Mouse (Mus musculus): ENCODE results near the gene Iqcn. TPM values are rescaled to one million over a fixed set of nuclear protein-coding genes. Genes with fewer than 3 reads are reported as not detected.

The Iqcn gene
- polyA plus RNA-seq, 1 experiment = not detected

DNA sequence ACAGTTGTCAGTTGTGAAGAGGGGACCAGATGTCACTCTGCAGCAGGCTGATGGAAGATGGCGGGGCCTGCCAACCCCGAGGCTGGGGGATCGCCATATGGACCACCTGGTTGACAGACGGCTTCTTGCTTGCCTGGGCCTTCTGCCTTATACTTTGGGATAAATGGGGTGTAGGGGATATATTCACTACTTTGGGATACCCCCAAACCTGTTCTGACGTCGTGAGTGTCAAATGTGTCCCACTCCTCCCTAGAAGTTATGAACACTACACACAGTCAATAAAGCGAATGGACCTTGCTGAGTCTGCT, 55.0 kb downstream of the Iqcn start:
- H3K36me3 ChIP-seq (replicated peaks; ENCODE audit: low read length) = peaks cover 40% of the 10 kb centered on the region
- H3K4me1 ChIP-seq = peaks cover 92% of the 10 kb centered on the region
- TF ChIP-seq FLI1 (IDR thresholded peaks at IDR 0.05; ENCODE audit: low read length) = no peak
- no peak for TF ChIP-seq GATA1 (IDR thresholded peaks at IDR 0.05; ENCODE audit: borderline replicate concordance, low read length)

DNA sequence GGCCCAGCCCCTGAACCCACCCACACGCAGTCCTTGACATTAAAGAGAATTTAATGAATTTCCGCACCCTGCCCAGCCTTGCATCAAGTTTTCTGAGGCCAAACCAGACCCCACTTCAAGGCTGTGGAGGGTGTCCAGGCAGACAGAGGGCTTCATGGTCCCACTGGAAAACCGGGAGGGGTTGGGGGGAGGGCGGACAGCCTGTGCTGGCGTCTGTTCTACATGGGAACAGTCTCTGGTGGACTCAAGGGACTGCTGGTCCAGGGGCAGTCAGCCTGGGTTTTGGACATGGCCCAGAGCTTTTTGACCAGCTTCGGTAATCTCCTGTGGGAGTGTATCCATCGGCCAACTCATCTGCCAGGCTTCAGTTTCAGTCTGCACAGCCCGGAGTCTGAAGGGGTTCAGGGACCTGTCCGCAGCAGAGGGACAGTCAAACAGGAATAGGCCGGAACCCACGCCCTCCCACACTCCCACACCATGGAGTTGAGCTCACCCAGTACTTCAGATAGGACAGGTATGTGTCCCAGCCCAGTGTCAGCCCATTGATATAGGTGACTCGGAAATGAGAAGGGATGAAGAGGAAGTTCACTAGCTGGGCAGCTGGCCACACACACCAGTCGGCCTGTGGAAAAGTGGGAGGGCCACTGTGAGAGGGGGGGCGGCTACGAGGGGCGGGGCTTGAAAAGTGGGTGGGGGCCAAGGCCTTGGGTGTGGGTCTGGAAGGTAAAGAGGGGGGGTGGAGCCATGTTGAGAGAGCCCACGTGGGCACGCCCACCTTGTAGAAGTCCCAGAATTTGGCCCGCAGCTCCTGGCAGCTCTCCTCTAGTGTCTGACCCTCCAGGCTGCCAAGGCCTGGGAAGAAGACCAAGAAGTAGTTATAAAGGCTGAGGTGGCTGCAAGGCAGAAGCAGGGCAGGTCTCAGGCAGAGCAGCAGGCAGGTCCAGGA, 55.6 kb downstream of the Iqcn start:
- H3K27me3 ChIP-seq (replicated peaks) = no peaks in the 10 kb centered on the region
- TF ChIP-seq GATA1 (IDR thresholded peaks at IDR 0.05; ENCODE audit: borderline replicate concordance, low read length) = no peak
- no peak for TF ChIP-seq FLI1 (IDR thresholded peaks at IDR 0.05; ENCODE audit: low read length)
- no peaks in the 10 kb centered on the region for H3K9me3 ChIP-seq
- H3K4me3 ChIP-seq (replicated peaks) = peak overlapping the region; percentile 68
- peaks cover 92% of the 10 kb centered on the region for H3K4me1 ChIP-seq
- peaks cover 44% of the 10 kb centered on the region for H3K36me3 ChIP-seq (replicated peaks; ENCODE audit: low read length)

More for the DNA sequence above, 55.0 kb downstream of the Iqcn start:
- no peaks in the 10 kb centered on the region for H3K9me3 ChIP-seq
- no peak overlapping the region for H3K4me3 ChIP-seq (replicated peaks)
- no peaks in the 10 kb centered on the region for H3K27me3 ChIP-seq (replicated peaks)

GRCm38 (mm10) chr8:70760350-70760749, 57.1 kb downstream of the Iqcn start:
- no peak for TF ChIP-seq GATA1 (IDR thresholded peaks at IDR 0.05; ENCODE audit: borderline replicate concordance, low read length)
- no peak for TF ChIP-seq FLI1 (IDR thresholded peaks at IDR 0.05; ENCODE audit: low read length)
- peak overlapping the region; percentile 95 for H3K4me3 ChIP-seq (replicated peaks)
- H3K9me3 ChIP-seq = no peaks in the 10 kb centered on the region
- H3K36me3 ChIP-seq (replicated peaks; ENCODE audit: low read length) = peaks cover 54% of the 10 kb centered on the region
- no peaks in the 10 kb centered on the region for H3K27me3 ChIP-seq (replicated peaks)
- H3K4me1 ChIP-seq = peaks cover 93% of the 10 kb centered on the region

- peaks cover 93% of the 10 kb centered on the region for H3K4me1 ChIP-seq
These were observed 57.6 kb downstream of the Iqcn start, which contains the start of gene Mpv17l2 for GRCm38 (mm10) chr8:70760775-70761406. Gene Mpv17l2 (minus strand): TSS chr8:70760946.

GRCm38 (mm10) chr8:70762118-70762517, 58.9 kb downstream of the Iqcn start:
- no peak for TF ChIP-seq GATA1 (IDR thresholded peaks at IDR 0.05; ENCODE audit: borderline replicate concordance, low read length)
- TF ChIP-seq FLI1 (IDR thresholded peaks at IDR 0.05; ENCODE audit: low read length) = no peak
- H3K4me3 ChIP-seq (replicated peaks) = peak overlapping the region; percentile 35
- no peaks in the 10 kb centered on the region for H3K27me3 ChIP-seq (replicated peaks)
- no peaks in the 10 kb centered on the region for H3K9me3 ChIP-seq
- peaks cover 93% of the 10 kb centered on the region for H3K4me1 ChIP-seq
- peaks cover 37% of the 10 kb centered on the region for H3K36me3 ChIP-seq (replicated peaks; ENCODE audit: low read length)

More at GRCm38 (mm10) chr8:70760775-70761406, 57.6 kb downstream of the Iqcn start, which contains the start of gene Mpv17l2:
- peak within 1 kb of the TSS; percentile 95 for H3K4me3 ChIP-seq (replicated peaks)
- no peaks in the 10 kb centered on the region for H3K9me3 ChIP-seq
- H3K36me3 ChIP-seq (replicated peaks; ENCODE audit: low read length) = peaks cover 49% of the 10 kb centered on the region
- TF ChIP-seq GATA1 (IDR thresholded peaks at IDR 0.05; ENCODE audit: borderline replicate concordance, low read length) (no peak), FLI1 (IDR thresholded peaks at IDR 0.05; ENCODE audit: low read length) (no peak)
- H3K27me3 ChIP-seq (replicated peaks) = no peaks in the 10 kb centered on the region

GRCm38 (mm10) chr8:70763354-70763753, 60.1 kb downstream of the Iqcn start:
- no peak for TF ChIP-seq FLI1 (IDR thresholded peaks at IDR 0.05; ENCODE audit: low read length)
- peaks cover 37% of the 10 kb centered on the region for H3K36me3 ChIP-seq (replicated peaks; ENCODE audit: low read length)
- no peaks in the 10 kb centered on the region for H3K9me3 ChIP-seq
- H3K4me1 ChIP-seq = peaks cover 85% of the 10 kb centered on the region
- no peaks in the 10 kb centered on the region for H3K27me3 ChIP-seq (replicated peaks)
- H3K4me3 ChIP-seq (replicated peaks) = no peak overlapping the region

DNA sequence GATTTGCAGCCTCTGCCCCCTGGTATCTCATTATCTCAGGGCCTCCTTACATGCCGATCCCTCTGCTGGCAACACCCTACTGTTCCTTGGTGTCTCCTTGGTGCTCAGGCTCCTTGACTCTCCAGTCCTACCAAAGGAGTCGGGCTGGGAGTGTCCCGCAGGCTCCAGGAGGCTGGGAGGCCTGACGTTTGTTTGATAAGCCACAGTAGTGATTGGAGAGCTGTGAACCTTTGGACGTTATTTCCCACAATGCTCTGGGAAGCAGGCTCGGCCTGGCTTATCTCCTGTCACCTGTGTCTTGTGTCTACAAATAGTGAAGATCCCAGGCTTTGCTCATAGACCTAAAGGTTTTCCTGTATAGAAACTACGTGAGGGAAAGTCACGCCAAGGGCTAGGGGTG, 60.8 kb downstream of the Iqcn start:
- Histone ChIP-seq H3K27me3 (replicated peaks) (no peaks in the 10 kb centered on the region), H3K36me3 (replicated peaks; ENCODE audit: low read length) (peaks cover 37% of the 10 kb centered on the region), H3K4me3 (replicated peaks) (no peak overlapping the region), H3K9me3 (no peaks in the 10 kb centered on the region), H3K4me1 (peaks cover 85% of the 10 kb centered on the region)
- TF ChIP-seq FLI1 (IDR thresholded peaks at IDR 0.05; ENCODE audit: low read length) (no peak), GATA1 (IDR thresholded peaks at IDR 0.05; ENCODE audit: borderline replicate concordance, low read length) (no peak)

DNA sequence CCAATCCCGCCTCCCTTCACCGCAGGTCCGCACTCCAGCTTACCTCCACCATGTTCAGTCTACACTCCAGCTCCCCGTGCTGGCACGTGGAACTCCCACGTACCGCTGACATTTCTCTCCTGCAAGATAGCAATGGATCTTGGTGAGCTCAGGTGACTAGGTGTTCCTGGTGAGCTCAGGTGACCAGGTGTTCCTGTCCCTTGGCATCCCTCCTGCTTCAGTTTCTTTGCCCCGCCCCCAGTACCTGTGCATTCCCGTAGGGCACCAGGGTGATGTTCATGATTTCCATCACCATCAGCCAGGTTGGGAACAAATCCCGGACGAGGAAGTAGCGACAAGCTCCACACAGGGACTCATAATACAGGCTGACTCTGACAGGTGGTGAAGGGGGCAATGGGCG, 61.4 kb downstream of the Iqcn start:
- Histone ChIP-seq H3K36me3 (replicated peaks; ENCODE audit: low read length) (peaks cover 38% of the 10 kb centered on the region), H3K4me3 (replicated peaks) (no peak overlapping the region), H3K4me1 (peaks cover 85% of the 10 kb centered on the region), H3K9me3 (no peaks in the 10 kb centered on the region), H3K27me3 (replicated peaks) (no peaks in the 10 kb centered on the region)
- TF ChIP-seq FLI1 (IDR thresholded peaks at IDR 0.05; ENCODE audit: low read length) = no peak
- TF ChIP-seq GATA1 (IDR thresholded peaks at IDR 0.05; ENCODE audit: borderline replicate concordance, low read length) = no peak

DNA sequence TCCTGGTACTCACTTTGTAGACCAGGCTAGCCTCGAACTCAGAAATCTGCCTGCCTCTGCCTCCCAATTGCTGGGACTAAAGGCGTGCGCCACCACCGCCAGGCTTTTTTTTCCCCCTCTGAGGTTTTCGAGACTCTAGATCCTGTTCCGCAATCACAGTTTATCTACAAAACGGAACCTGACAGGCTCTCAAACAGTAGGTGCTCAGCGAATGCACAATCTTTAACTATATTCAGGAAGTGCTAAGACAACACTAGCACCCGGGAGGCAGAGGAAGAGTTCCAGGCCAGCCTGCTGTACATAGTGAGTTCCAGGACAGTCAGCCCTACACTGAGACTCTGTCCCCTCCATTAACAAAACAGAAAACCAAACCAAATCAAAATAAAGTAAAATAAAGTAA, 62.1 kb downstream of the Iqcn start:
- TF ChIP-seq GATA1 (IDR thresholded peaks at IDR 0.05; ENCODE audit: borderline replicate concordance, low read length) (no peak), FLI1 (IDR thresholded peaks at IDR 0.05; ENCODE audit: low read length) (no peak)
- Histone ChIP-seq H3K27me3 (replicated peaks) (no peaks in the 10 kb centered on the region), H3K9me3 (no peaks in the 10 kb centered on the region), H3K36me3 (replicated peaks; ENCODE audit: low read length) (peaks cover 44% of the 10 kb centered on the region), H3K4me1 (peaks cover 83% of the 10 kb centered on the region), H3K4me3 (replicated peaks) (peak overlapping the region; percentile 56)
